Mouse (Mus musculus) lung, adult 18-20 months (tissue): ENCODE results near the gene Vmn1r234.
"Not testable (repeated sequence)": the region's sequence is repeated elsewhere in the genome, so short reads cannot be mapped to it uniquely, and the experiment has no call there.

Experiments
- DNase-seq, 2 experiments: peaks; one replicate each; pipeline ENCODE4 v3.0.0; 2022; ENCODE audit warnings: mixed read lengths in 2 of 2

Vmn1r234 gene

DNA sequence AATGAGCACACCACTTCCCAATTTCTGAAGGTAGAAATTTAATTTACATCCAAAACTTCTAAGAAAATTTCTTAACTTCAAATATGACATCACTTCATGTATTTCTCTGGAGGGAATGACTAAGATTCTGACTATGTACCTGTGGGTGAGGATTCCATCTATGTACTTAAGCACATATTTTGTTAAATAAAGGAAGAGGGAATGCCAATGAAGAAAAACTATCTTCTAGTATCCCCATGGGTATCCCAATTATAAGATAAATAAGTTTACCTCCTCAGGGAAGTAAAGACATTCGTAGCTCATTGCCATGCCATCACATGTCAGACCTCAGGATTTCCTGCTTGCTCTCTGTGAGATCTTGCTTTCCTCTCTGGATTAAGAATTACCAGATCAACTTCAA lies at the start of gene Vmn1r234:
Gene Vmn1r234, plus strand, starts transcription at position 301 of the 400 bp plus-strand sequence.
- no peak for DNase-seq

DNA sequence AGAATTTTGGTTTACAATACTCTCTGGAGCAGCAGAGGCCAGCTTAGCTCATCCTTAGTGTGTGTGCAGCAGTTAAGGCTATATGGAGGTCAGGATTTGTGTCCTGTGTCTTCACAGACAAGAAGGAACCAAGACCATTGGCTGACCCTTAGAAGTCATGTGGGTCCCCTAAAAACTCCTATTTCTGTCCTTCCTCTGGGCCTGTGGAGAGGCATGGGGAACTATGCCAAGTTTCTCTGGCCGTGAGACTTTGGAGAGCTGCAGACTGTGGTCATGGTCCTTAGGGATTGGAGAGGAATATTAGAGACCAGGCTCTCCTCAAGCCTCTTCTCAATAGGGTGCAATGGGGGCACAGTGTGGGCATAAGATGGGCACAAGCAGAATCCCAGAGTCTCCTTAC lies 14.8 kb upstream of the Vmn1r234 start:
- not testable (repeated sequence) for DNase-seq

DNA sequence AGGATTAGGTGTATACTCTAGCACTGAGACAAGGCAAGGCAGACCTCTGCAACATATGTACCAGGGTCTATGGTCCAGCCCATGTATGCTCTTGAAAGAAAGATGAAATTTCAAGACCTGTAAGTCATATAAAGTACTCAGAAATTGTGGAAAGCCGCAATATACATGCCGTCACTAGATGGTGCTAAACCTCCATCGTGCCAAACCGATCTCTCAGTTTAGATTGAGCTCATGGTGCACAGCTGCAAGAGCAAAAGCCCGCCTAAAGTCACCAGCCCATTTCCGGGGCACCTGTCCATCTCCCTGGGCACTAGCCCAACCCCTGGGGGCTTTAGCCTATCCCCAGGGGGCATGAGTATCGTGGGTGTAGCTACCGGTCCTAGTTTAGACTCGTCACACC lies 5.8 kb downstream of the Vmn1r234 start:
- peak in 1 of 2 experiments; percentile 5 for DNase-seq

GRCm38 (mm10) chr17:21256111-21256510 lies 30.2 kb downstream of the Vmn1r234 start, which contains the start of gene Vmn1r235:
Gene Vmn1r235 (plus strand): TSS chr17:21256411.
- DNase-seq = no peak

- peak in 1 of 2 experiments; percentile 43 for DNase-seq
Measured at GRCm38 (mm10) chr17:21272103-21272502, 46.2 kb downstream of the Vmn1r234 start.

DNA sequence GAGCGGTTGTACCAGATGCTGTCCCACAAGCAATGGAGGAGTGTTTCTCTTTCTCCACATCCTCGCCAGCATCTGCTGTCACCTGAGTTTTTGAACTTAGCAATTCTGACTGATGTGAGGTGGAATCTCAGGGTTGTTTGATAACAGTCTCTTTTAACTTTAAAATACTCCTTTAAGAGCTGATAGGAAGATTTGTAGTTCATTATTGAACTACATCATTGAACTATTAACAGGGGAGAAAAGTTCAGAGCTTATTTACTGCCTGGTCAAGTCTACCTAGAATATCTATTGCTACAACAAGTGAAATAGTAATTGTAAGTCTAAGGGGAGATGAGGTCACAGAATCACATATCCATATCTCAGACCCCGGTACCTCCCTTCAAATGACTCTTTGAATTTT lies 56.8 kb downstream of the Vmn1r234 start, which contains the start of gene Vmn1r236:
Gene Vmn1r236, plus strand, starts transcription at position 301 of the 400 bp plus-strand sequence.
- no peak for DNase-seq

DNA sequence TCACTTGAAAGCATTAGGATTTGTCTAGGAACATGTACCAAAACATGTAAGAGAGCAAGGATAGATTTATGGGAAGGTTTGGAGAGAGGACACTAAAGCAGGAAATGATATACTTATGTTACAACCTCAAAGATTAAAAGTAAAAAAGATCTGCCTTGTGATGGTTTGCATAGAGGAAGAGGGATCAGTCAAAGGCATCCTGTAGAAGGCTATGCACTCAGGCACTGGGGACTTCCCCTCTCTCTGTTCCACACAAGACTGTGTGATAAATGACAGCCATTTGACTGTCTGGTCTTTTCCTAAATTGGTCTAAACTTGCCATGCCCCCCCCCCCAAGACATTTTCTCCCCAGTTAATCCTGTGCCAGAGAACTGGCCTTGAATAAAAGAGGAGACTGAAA lies 58.5 kb downstream of the Vmn1r234 start:
- DNase-seq = no peak
